Mouse (Mus musculus) urinary bladder, adult 2 months (tissue): Measurements from ENCODE around the gene Dnase2b. TPM values are rescaled to one million over a fixed set of nuclear protein-coding genes. Genes with fewer than 3 reads are reported as not detected.

Experiments used
- DNase-seq: peaks from one replicate; pipeline ENCODE4 v3.0.0; 2022; ENCODE audit warnings: low spot score
- polyA plus RNA-seq: library from polyadenylated mRNA; depleted of rRNA; stranded (reverse); fragments of >200 nt; gene quantifications from 2 replicates; pipeline ENCODE4 v1.2.3, GENCODE M21; 2012; rRNA removed

The Dnase2b gene
- polyA plus RNA-seq, 1 experiment: not detected

DNA sequence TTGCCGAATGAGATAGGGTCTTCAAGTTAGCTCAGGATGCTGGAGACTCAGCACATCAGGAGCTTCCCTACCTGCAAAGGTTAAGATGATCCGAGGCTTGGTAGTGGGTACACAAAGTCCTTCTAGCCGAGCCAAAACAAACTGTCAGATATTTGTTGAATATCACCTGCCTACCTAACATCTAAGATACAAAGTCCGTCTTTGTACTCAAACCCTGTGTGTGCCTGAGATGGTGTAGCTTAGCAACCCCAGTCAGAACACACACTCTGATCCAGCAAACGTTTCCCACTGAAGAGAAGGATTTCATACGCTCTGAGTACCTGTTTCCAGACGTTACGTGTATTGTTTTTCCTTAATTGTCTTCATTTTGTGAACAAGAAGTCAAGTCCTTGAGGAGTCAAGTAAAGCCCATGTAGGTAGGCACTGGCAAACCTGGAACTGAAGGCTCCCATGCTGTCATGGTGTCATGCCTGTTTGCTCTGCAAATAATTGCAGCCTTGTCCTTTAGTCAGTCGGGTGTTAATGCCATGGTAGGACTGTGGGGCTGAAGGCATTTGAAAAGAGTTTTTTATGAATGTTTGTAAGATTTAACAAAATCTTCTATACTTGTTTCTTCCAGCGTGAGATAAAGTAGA is 45.1 kb downstream of the Dnase2b start, which contains the start of gene Uox:
Uox (plus strand) TSS at position 279 of the 635 bp plus-strand sequence.
- no peak for DNase-seq

DNA sequence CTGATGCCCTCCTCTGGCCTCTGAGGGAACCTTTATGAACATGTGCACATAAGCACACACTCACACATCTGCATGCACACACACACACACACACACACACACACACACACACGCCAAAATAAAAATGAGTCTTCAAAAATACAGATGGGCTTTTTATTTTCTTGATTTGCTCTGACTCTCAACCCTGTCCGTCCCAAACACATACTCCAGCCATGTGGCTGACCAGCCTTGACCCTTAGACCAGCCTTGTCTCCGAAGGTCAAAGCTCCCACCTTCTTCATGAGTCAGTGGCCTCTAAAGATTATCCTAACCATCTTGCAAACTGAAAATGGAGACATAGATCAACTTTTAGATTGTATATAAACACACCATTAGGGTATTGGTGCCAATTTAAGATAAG is 45.8 kb downstream of the Dnase2b start:
- DNase-seq: no peak

DNA sequence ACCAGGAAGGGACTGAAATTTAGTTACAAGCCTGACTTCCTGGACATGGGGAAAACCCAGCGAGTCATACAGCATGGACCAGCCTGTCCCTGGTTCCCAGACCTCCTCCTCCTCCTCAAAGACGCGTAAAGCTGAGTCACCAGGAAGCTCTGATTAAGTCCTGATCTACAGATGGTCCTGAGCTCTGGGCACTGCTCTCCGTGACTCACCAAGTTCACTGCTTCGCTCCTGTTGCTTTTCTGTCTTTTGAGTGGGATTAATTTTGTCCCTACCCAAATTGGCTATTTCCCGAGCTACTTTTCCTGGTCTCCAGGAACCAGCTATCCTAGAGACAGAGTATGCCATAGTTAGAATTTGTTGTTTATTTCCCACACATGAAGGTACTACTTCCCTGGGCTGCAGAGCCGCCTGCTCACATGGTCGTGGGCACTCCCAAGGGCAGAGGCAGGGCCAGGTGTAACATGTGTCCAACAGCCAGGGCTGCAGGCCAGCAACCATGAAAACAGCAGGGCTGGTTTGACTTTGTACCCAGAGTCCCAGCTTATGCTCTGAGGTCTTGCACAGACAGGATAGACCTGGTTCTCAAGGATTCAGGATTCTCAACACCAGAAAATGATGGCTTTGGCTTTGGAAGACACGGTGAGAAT is 47.4 kb downstream of the Dnase2b start:
- DNase-seq: no peak

DNA sequence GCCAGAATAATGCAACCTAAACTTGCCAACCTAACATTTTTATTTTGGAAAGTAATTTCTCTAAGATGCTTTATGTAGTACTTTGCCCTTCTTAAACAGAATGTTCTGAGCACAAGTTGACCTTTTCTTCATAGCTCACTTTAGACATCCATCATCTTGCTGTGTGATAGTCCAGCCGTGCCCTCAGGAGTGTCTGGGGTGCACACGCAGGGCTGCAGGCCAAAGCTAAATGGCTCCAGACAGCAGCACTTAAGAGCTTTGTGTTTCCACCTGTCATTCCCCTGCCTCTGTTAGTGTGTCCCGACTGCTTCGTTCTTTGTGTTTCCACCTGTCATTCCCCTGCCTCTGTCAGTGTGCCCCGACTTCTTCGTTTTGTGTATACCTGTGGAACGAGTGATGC is 48.0 kb downstream of the Dnase2b start:
- no peak for DNase-seq

DNA sequence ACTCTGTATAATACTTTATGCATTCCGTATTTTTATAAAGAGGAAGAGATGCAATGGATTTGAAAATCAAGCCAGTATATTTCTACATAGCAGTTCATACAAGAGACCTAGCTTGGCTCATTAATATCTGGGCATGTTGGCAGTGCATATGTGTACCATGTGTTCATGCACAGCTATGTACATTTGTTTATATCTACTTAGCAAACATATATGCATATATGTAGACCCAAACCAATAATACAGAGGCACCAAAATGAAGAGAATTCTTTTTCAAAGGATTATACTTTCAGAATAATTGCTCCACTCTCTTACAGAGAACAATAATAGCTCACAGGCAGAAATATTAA is 50.4 kb downstream of the Dnase2b start:
- no peak for DNase-seq

DNA sequence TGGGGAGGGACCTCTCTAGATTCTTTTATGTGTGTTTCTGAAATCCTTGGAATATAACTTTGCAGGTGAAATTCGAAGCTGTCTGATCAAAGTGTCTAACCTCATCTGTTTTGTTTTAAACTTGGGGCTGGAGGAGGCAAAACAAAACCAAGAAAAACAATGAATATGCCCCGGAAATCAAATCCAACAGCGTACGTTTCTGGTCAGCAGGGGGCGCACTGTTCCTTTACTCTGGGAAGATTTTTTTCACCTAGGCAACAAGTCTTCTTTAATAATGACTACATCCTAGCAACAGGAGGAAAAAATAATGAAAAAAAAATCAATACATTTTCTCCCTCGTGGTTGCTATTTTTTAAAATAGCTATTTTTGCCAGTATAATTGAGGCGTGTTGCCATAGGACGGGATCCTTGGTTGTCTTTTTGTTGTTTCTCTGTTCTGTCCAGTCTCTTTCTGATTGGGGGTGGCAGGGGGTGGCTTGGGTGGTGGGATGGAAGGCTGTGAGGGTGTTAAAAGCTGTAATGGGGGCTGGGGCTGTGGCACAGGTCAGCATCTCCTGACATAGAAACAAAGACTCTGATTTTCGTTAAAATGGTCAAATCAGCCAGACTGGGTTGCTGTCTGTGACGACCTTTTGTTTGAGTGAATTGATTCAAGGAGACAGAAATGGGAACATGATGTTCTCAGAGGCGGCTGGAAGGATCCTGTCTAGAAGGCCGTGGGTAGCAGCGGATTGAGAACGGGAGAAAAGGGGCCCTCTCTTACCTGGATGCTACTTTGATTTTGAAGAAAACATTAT is 50.9 kb downstream of the Dnase2b start:
- DNase-seq: peak; percentile 47

DNA sequence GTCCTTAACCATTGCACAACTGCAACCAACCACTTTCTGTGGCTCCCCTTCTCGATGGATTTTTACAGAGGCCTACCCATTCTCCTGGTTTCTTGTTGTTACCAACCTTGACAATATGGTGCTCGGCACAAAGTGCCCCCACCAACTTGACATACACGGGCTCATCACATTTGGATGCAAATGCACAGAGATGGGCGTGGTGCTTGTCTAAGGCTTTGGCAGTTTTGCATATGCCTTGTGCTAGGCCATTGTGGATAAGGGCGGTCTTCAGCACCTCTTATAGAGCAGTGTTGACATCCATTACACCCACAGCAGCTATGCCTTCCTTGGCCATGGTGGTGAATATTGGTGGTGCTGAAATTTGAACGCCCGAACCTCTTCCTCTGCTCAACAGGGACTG is 52.5 kb downstream of the Dnase2b start:
- no peak for DNase-seq

DNA sequence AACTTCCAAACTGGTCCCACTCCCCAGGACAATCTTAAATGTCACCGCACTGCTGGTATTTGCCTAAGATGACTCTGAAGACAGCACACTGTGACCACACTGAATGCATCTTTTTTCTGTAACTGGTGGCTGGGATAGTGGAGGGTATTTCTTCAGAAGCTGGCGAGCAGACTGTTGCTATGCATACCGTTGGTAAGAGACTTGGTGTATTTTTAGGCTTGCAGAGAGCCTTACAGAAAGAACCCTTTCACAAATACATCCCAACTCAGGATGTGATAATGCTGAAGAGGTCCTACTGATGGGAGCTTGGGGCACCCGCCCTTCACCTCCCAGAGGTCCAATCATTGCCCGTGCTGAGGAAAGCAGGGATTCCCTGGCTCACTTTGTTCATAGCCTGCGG is 57.9 kb downstream of the Dnase2b start:
- DNase-seq: no peak

DNA sequence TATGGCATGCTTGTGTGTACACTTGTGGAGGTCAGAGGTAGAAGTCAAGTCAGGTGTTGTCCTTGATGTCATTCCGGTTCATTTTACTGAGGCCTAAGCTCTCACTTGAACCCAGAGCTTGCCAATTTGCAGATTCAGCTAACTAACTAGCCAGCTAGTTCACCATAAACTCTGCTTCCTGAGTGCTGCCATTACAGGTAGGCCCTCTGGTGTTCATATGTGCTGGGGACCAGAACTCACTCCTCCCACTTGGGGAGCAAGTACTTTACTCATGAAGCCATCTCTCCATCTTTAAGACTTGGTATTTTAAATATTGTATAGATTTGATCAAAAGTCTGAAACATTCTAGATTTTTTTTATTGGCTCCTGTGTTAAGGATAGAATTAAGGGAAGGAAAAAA is 58.8 kb downstream of the Dnase2b start:
- no peak for DNase-seq

DNA sequence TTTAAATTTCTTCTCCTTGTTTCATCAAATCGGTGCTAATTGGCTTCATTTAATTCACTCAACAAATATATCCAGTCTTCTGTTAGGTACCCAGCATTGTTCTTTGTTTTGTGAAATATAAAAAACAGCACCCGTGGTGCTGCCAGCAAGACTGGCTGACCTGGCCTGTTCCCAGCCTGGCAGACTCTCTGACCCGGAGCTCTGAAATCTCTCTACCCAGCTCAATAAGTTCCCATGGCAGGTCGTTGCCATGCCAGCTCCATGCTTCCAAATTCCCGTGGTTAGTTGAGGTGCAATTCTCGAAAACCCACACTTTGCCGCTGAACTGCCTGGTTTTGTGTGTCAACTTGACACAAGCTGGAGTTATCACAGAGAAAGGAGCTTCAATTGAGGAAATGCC is 60.6 kb downstream of the Dnase2b start:
- DNase-seq: no peak

DNA sequence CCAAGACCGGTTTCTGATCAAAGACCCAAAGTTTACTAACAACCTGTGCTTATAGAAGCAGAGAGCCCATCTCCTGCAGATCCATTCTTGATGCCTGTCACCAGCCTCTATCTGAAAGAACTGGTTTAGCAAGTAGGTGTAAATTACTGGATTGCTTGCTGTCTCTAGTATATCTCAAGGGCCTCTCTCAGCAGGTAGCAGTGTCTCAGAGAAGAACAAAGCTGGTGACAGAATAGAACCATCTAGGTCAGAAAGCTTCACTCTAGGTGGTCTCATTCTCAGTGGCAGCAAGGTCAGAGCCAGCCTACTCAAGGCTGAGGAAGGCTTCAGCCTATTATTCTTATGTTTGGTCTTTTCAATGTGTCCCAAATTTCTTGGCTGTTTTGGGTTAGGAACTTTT is 71.8 kb downstream of the Dnase2b start:
- no peak for DNase-seq

DNA sequence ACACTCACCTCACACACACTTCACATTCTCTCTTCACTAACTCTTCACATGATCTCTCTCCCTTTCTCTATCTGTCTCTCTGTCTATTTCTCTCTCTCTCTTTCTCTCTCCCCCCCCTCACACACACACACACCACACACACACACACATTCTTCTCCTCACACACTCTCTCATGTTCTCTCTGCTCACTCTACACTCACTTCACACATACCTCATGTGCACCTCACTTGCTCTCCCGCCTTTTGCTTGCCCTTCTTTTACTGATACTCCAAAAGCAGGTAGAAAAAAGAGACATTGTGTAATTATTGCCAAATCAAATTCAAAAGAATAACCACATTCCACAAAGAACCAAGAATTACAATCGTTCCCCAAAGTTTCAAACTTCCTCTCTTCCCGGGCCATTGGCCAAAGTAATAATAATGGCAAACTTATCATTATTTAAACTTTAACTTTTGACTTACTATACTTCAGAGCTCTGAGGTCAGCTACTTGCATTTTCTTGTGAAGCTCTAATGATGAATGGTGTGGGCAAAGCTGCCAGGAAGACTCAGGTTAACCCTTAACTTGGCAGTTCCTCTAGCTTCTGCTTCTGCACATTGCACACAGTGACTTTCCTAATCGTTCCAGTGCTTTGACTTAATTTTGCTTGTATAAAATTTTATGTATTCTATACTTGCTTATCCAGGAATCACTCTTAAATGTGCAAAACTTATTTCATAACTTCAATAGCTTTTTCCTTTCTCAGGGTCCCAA is 74.7 kb downstream of the Dnase2b start:
- DNase-seq: no peak

DNA sequence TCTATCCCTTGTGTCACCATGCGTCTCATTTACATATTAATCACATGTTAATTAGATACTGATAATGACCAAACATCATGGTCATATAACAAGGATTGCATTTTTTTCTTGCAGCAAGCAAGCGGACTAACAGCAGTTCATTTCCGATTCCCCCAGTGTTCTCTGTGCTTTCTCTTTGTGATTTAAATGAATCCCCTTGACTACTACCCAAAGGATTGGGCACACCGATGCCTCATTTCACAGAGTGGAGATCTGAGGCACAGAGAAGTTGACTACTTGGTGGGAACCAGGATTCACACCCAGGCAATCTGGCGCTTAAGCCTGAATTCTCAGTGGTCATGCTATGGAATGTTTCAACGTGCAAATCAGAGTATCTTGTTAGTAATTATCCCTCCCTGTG is 80.4 kb downstream of the Dnase2b start:
- no peak for DNase-seq

Other genes with a start within 250 kb of the Dnase2b start
- 10.9 and 13.8 TPM in 2 replicates for gene Ssx2ip, start 211.0 kb downstream of the Dnase2b start, polyA plus RNA-seq
- gene Ctbs, start 165.8 kb downstream of the Dnase2b start, polyA plus RNA-seq: 6.2 and 6.7 TPM in 2 replicates
- gene Spata1, start 115.8 kb downstream of the Dnase2b start, polyA plus RNA-seq: 3.8 and 5.2 TPM in 2 replicates
- gene Gng5, start 115.8 kb downstream of the Dnase2b start, polyA plus RNA-seq: 275 and 321 TPM in 2 replicates
- gene Rpf1, start 94.2 kb downstream of the Dnase2b start, polyA plus RNA-seq: 30.6 and 32.6 TPM in 2 replicates
- gene Uox, start 45.2 kb downstream of the Dnase2b start, polyA plus RNA-seq: not detected in 2 replicates
- 0.17 TPM in 1 of 2 replicates, not detected in the other for gene 4930503B20Rik, start 35.7 kb upstream of the Dnase2b start, polyA plus RNA-seq
- 0.23 and 0.35 TPM in 2 replicates for gene Samd13, start 70.0 kb upstream of the Dnase2b start, polyA plus RNA-seq
- 82.5 and 105 TPM in 2 replicates for gene Prkacb, start 197.4 kb upstream of the Dnase2b start, polyA plus RNA-seq
- 17.1 and 24.7 TPM in 2 replicates for gene Ttll7, start 236.8 kb upstream of the Dnase2b start, polyA plus RNA-seq